Mouse (Mus musculus) limb, embryonic 15.5 days (tissue): ENCODE results near the gene Samd14. TPM values are rescaled to one million over a fixed set of nuclear protein-coding genes. Genes with fewer than 3 reads are reported as not detected.
A peak's percentile ranks its signal among the peaks of the same experiment; 100 is the strongest.

Experiments used
- ATAC-seq: fragments of 200-750 bp; cut with Nextera tagmentation; 2 replicates; pipeline ENCODE4 v1.8.0; 2017; ENCODE audit warnings: low read depth, moderate TSS enrichment; ENCODE audit not compliant: insufficient number of reproducible peaks, low FRiP score, low TSS enrichment
- H3K27ac ChIP-seq: fragments of 300-500 bp; sonication (generic); 2 replicates; pipeline ENCODE4 v1.5.1; 2015; ENCODE audit warnings: moderate library complexity, mild to moderate bottlenecking, inconsistent platforms
- H3K27me3 ChIP-seq: fragments of 300-500 bp; sonication (generic); 2 replicates; pipeline ENCODE4 v1.6.1; 2015; ENCODE audit warnings: inconsistent platforms
- H3K36me3 ChIP-seq: fragments of 300-500 bp; sonication (generic); 2 replicates; pipeline ENCODE4 v1.6.1; 2015; ENCODE audit warnings: inconsistent platforms
- H3K4me1 ChIP-seq: fragments of 300-500 bp; sonication (generic); 2 replicates; pipeline ENCODE4 v1.6.1; 2015; ENCODE audit warnings: inconsistent platforms
- H3K4me2 ChIP-seq: fragments of 300-500 bp; sonication (generic); 2 replicates; pipeline ENCODE4 v1.6.1; 2015; ENCODE audit warnings: mild to moderate bottlenecking, inconsistent platforms
- H3K4me3 ChIP-seq: fragments of 300-500 bp; sonication (generic); 2 replicates; pipeline ENCODE4 v1.5.1; 2015; ENCODE audit warnings: mild to moderate bottlenecking, inconsistent platforms
- H3K9ac ChIP-seq: fragments of 300-500 bp; sonication (generic); 2 replicates; pipeline ENCODE4 v1.6.1; 2015; ENCODE audit warnings: inconsistent platforms
- H3K9me3 ChIP-seq: fragments of 300-500 bp; sonication (generic); 2 replicates; pipeline ENCODE4 v1.6.1; 2016; ENCODE audit warnings: inconsistent platforms
- WGBS: fragments of 180-500 bp; shearing (Covaris S2); methylation state at CpG from one replicate; pipeline ENCODE4 v1.1.7; 2015; 5-methylcytosine and 5-hydroxymethylcytosine counted together
- polyA plus RNA-seq: library from polyadenylated mRNA; unstranded; fragments of >200 nt; fragmentation: Nextera tagmentation; extraction: Ambion mirVana; gene quantifications from 2 replicates; pipeline ENCODE4 v1.2.1, GENCODE M21; 2015

Samd14 gene
- polyA plus RNA-seq, 1 experiment from 2014 or later, result 25.1 TPM

- Histone ChIP-seq H3K4me1 (peaks cover 3% of the 10 kb centered on the region; the same call in 1 of the 2 replicates), H3K4me3 (no peak overlapping the region), H3K27me3 (no peaks in the 10 kb centered on the region), H3K9ac (no peak overlapping the region), H3K4me2 (no peak overlapping the region), H3K36me3 (peaks cover 55% of the 10 kb centered on the region), H3K9me3 (no peaks in the 10 kb centered on the region), H3K27ac (no peak overlapping the region)
- no peak for ATAC-seq
- WGBS, result 86% methylated on average over 6 of the region's 6 CpGs
These were observed 17.2 kb downstream of the Samd14 start for GRCm38 (mm10) chr11:95026849-95027248.

GRCm38 (mm10) chr11:95027850-95028470, 18.3 kb downstream of the Samd14 start:
- Histone ChIP-seq H3K4me3 (no peak overlapping the region), H3K4me2 (no peak overlapping the region), H3K9ac (no peak overlapping the region), H3K27ac (no peak overlapping the region), H3K36me3 (peaks cover 44% of the 10 kb centered on the region), H3K9me3 (no peaks in the 10 kb centered on the region), H3K27me3 (no peaks in the 10 kb centered on the region), H3K4me1 (peaks cover 3% of the 10 kb centered on the region; the same call in 1 of the 2 replicates)
- no peak for ATAC-seq
- 28% methylated on average over 13 of the region's 13 CpGs for WGBS

- 14% methylated on average over 6 of the region's 6 CpGs for WGBS
- no peak overlapping the region for H3K4me2 ChIP-seq
These were observed 23.3 kb downstream of the Samd14 start for GRCm38 (mm10) chr11:95032945-95033344.

GRCm38 (mm10) chr11:95033617-95034016, 23.9 kb downstream of the Samd14 start:
- H3K9me3 ChIP-seq, result no peaks in the 10 kb centered on the region
- no peak overlapping the region for H3K9ac ChIP-seq
- no peak overlapping the region for H3K27ac ChIP-seq
- H3K36me3 ChIP-seq, result peaks cover 42% of the 10 kb centered on the region
- 76% methylated on average over 14 of the region's 14 CpGs for WGBS
- no peak overlapping the region for H3K4me2 ChIP-seq
- ATAC-seq, result no peak
- H3K4me3 ChIP-seq, result no peak overlapping the region
- H3K4me1 ChIP-seq, result peaks cover 5% of the 10 kb centered on the region; the same call in 1 of the 2 replicates
- no peaks in the 10 kb centered on the region for H3K27me3 ChIP-seq

More at GRCm38 (mm10) chr11:95032945-95033344, 23.3 kb downstream of the Samd14 start:
- peaks cover 5% of the 10 kb centered on the region; the same call in 1 of the 2 replicates for H3K4me1 ChIP-seq
- ATAC-seq, result no peak
- no peak overlapping the region for H3K9ac ChIP-seq
- no peaks in the 10 kb centered on the region for H3K27me3 ChIP-seq
- no peaks in the 10 kb centered on the region for H3K9me3 ChIP-seq
- H3K36me3 ChIP-seq, result peaks cover 36% of the 10 kb centered on the region
- H3K4me3 ChIP-seq, result no peak overlapping the region
- no peak overlapping the region for H3K27ac ChIP-seq

GRCm38 (mm10) chr11:95034902-95035301, 25.2 kb downstream of the Samd14 start:
- H3K4me2 ChIP-seq, result no peak overlapping the region
- H3K27ac ChIP-seq, result no peak overlapping the region
- H3K4me3 ChIP-seq, result no peak overlapping the region
- no peaks in the 10 kb centered on the region for H3K9me3 ChIP-seq
- H3K9ac ChIP-seq, result no peak overlapping the region
- WGBS, result 54% methylated on average over 10 of the region's 10 CpGs
- peaks cover 41% of the 10 kb centered on the region for H3K36me3 ChIP-seq
- H3K27me3 ChIP-seq, result no peaks in the 10 kb centered on the region
- no peak for ATAC-seq
- H3K4me1 ChIP-seq, result peaks cover 7% of the 10 kb centered on the region; the same call in 1 of the 2 replicates

- Histone ChIP-seq H3K4me3 (no peak overlapping the region), H3K4me1 (peaks cover 16% of the 10 kb centered on the region), H3K9ac (no peak overlapping the region), H3K36me3 (peaks cover 40% of the 10 kb centered on the region), H3K27me3 (no peaks in the 10 kb centered on the region), H3K27ac (no peak overlapping the region), H3K4me2 (no peak overlapping the region), H3K9me3 (no peaks in the 10 kb centered on the region)
- ATAC-seq, result no peak
- 96% methylated on average over 5 of the region's 5 CpGs for WGBS
These were observed 26.8 kb downstream of the Samd14 start for GRCm38 (mm10) chr11:95036521-95036920.

- no peak overlapping the region for H3K9ac ChIP-seq
These were observed 27.6 kb downstream of the Samd14 start for GRCm38 (mm10) chr11:95037306-95037705.

GRCm38 (mm10) chr11:95038156-95038817, 28.6 kb downstream of the Samd14 start:
- no peaks in the 10 kb centered on the region for H3K9me3 ChIP-seq
- 79% methylated on average over 14 of the region's 14 CpGs for WGBS
- no peak for ATAC-seq
- no peaks in the 10 kb centered on the region for H3K27me3 ChIP-seq
- H3K36me3 ChIP-seq, result peaks cover 37% of the 10 kb centered on the region
- no peak overlapping the region for H3K4me2 ChIP-seq
- H3K27ac ChIP-seq, result no peak overlapping the region
- no peak overlapping the region for H3K4me3 ChIP-seq
- peaks cover 27% of the 10 kb centered on the region for H3K4me1 ChIP-seq
- H3K9ac ChIP-seq, result no peak overlapping the region

More at GRCm38 (mm10) chr11:95037306-95037705, 27.6 kb downstream of the Samd14 start:
- Histone ChIP-seq H3K4me2 (no peak overlapping the region), H3K4me1 (peaks cover 24% of the 10 kb centered on the region), H3K4me3 (no peak overlapping the region), H3K9me3 (no peaks in the 10 kb centered on the region), H3K27ac (no peak overlapping the region), H3K36me3 (peaks cover 37% of the 10 kb centered on the region), H3K27me3 (no peaks in the 10 kb centered on the region)
- ATAC-seq, result no peak
- 61% methylated on average over 6 of the region's 6 CpGs for WGBS

- Histone ChIP-seq H3K9me3 (no peaks in the 10 kb centered on the region), H3K36me3 (peaks cover 37% of the 10 kb centered on the region), H3K4me3 (no peak overlapping the region), H3K27me3 (no peaks in the 10 kb centered on the region), H3K9ac (no peak overlapping the region), H3K4me2 (no peak overlapping the region), H3K4me1 (peaks cover 27% of the 10 kb centered on the region), H3K27ac (no peak overlapping the region)
- ATAC-seq, result no peak
- 83% methylated on average over 13 of the region's 13 CpGs for WGBS
These were observed 29.4 kb downstream of the Samd14 start for GRCm38 (mm10) chr11:95038818-95039655.

GRCm38 (mm10) chr11:95039766-95040165, 30.1 kb downstream of the Samd14 start:
- no peak for ATAC-seq
- Histone ChIP-seq H3K4me1 (peaks cover 26% of the 10 kb centered on the region), H3K27ac (no peak overlapping the region), H3K4me3 (peak overlapping the region; percentile 82; the same call in 1 of the 2 replicates), H3K4me2 (peak overlapping the region; percentile 82), H3K27me3 (no peaks in the 10 kb centered on the region), H3K36me3 (peaks cover 36% of the 10 kb centered on the region), H3K9me3 (no peaks in the 10 kb centered on the region), H3K9ac (0 out of 2 replicates have a peak overlapping the region, but pooled peaks have one; percentile 77)
- 81% methylated on average over 4 of the region's 4 CpGs for WGBS

GRCm38 (mm10) chr11:95040491-95041138, 30.9 kb downstream of the Samd14 start:
- peak overlapping the region; percentile 82 for H3K4me2 ChIP-seq
- H3K36me3 ChIP-seq, result peaks cover 30% of the 10 kb centered on the region
- peak overlapping the region; percentile 86 for H3K27ac ChIP-seq
- H3K9me3 ChIP-seq, result no peaks in the 10 kb centered on the region
- H3K4me1 ChIP-seq, result peaks cover 22% of the 10 kb centered on the region
- H3K27me3 ChIP-seq, result no peaks in the 10 kb centered on the region
- no peak for ATAC-seq
- peak overlapping the region; percentile 77 for H3K9ac ChIP-seq
- peak overlapping the region; percentile 82 for H3K4me3 ChIP-seq
- WGBS, result 1% methylated on average over 20 of the region's 20 CpGs
